Mouse (Mus musculus) testis, adult 2 months (tissue): ENCODE measurements around the gene Abtb1.

Source experiments
- CTCF ChIP-seq: fragments of 200-500 bp; IDR thresholded peaks from 2 replicates; pipeline ENCODE4 v1.5.1; 2012; ENCODE audit warnings: low read depth, mild to moderate bottlenecking, inconsistent platforms, low read length, moderate library complexity; ENCODE audit not compliant: control insufficient read depth, insufficient read depth, insufficient replicate concordance
- POLR2A ChIP-seq: fragments of 200-500 bp; IDR thresholded peaks from 2 replicates; pipeline ENCODE4 v1.6.1; 2012; ENCODE audit warnings: low read depth, mild to moderate bottlenecking, inconsistent platforms, low read length, moderate library complexity; ENCODE audit not compliant: control insufficient read depth

- no peak for TF ChIP-seq CTCF
- no peak for TF ChIP-seq POLR2A
Observed at GRCm38 (mm10) chr6:88879471-88879870, 37.7 kb upstream of the Abtb1 start.
